Mouse (Mus musculus) heart, embryonic 16.5 days (tissue): ENCODE measurements around the gene Tspan14. TPM values are rescaled to one million over a fixed set of nuclear protein-coding genes. Genes with fewer than 3 reads are reported as not detected.

Experiments
- ATAC-seq: fragments of 200-750 bp; cut with Nextera tagmentation; replicated peaks from 2 replicates; pipeline ENCODE4 v1.8.0; 2017; ENCODE audit warnings: moderate number of reproducible peaks; ENCODE audit not compliant: insufficient read depth, low FRiP score; ENCODE audit errors: extremely low read depth
- H3K27ac ChIP-seq: fragments of 300-500 bp; sonication (generic); 2 replicates; pipeline ENCODE4 v1.5.1; 2014; ENCODE audit warnings: mild to moderate bottlenecking, low read length, control low read depth, moderate library complexity
- H3K27me3 ChIP-seq: fragments of 300-500 bp; sonication (generic); 2 replicates; pipeline ENCODE4 v1.6.1; 2014; ENCODE audit warnings: low read length, mixed read lengths; ENCODE audit not compliant: control insufficient read depth, insufficient read depth
- H3K36me3 ChIP-seq: fragments of 300-500 bp; sonication (generic); 2 replicates; pipeline ENCODE4 v1.6.1; 2014; ENCODE audit not compliant: control insufficient read depth, insufficient read depth
- H3K4me1 ChIP-seq: fragments of 300-500 bp; sonication (generic); 2 replicates; pipeline ENCODE4 v1.6.1; 2014; ENCODE audit warnings: low read length, mixed read lengths; ENCODE audit not compliant: control insufficient read depth, insufficient read depth
- H3K4me2 ChIP-seq: fragments of 300-500 bp; sonication (generic); 2 replicates; pipeline ENCODE4 v1.6.1; 2014; ENCODE audit warnings: low read depth, mild to moderate bottlenecking, control low read depth, low read length
- H3K4me3 ChIP-seq: fragments of 300-500 bp; sonication (generic); 2 replicates; pipeline ENCODE4 v1.5.1; 2014; ENCODE audit warnings: mild to moderate bottlenecking, control low read depth, low read length
- H3K9ac ChIP-seq: fragments of 300-500 bp; sonication (generic); 2 replicates; pipeline ENCODE4 v1.6.1; 2014; ENCODE audit warnings: low read length, control low read depth
- H3K9me3 ChIP-seq: fragments of 300-500 bp; sonication (generic); replicated peaks from 2 replicates; pipeline ENCODE4 v1.6.1; 2016; ENCODE audit warnings: low read length; ENCODE audit not compliant: control insufficient read depth
- WGBS: fragments of 180-500 bp; shearing (Covaris S2); extraction: QIAGEN DNeasy Blood & Tissue Kit; methylation state at CpG from one replicate; pipeline ENCODE4 v1.1.7; 2014; 5-methylcytosine and 5-hydroxymethylcytosine counted together
- polyA plus RNA-seq: library from polyadenylated mRNA; unstranded; fragments of >200 nt; fragmentation: Nextera tagmentation; extraction: Ambion mirVana; gene quantifications from 2 replicates; pipeline ENCODE4 v1.2.1, GENCODE M21; 2015

The Tspan14 gene
- polyA plus RNA-seq, 1 experiment from 2014 or later, result 46.1 TPM

DNA sequence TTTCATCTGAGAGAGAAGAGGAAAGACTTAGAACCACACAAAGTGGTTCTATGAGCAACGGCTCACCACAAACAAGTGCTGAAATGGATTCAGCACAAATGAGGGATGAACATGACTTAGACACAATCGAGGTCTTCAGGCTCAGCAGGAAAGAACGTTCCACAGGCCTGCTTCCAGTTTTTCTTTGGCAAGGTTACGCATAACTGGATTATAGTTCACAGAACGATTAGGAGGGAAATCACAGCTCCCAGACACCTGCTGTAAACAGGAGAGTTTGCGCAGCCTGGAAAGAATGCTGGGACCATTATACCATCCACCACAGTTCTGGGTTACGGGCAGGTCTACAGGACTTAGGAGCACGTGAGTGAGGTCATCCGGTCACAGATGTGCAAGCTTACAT is 39.1 kb upstream of the Tspan14 start:
- Histone ChIP-seq H3K27ac (no peak overlapping the region), H3K9me3 (no peaks in the 10 kb centered on the region), H3K4me2 (no peak overlapping the region), H3K27me3 (no peaks in the 10 kb centered on the region), H3K4me1 (peaks cover 6% of the 10 kb centered on the region), H3K9ac (no peak overlapping the region), H3K4me3 (no peak overlapping the region), H3K36me3 (no peaks in the 10 kb centered on the region)
- no peak for ATAC-seq
- WGBS, result 80% methylated on average over 9 of the region's 9 CpGs

DNA sequence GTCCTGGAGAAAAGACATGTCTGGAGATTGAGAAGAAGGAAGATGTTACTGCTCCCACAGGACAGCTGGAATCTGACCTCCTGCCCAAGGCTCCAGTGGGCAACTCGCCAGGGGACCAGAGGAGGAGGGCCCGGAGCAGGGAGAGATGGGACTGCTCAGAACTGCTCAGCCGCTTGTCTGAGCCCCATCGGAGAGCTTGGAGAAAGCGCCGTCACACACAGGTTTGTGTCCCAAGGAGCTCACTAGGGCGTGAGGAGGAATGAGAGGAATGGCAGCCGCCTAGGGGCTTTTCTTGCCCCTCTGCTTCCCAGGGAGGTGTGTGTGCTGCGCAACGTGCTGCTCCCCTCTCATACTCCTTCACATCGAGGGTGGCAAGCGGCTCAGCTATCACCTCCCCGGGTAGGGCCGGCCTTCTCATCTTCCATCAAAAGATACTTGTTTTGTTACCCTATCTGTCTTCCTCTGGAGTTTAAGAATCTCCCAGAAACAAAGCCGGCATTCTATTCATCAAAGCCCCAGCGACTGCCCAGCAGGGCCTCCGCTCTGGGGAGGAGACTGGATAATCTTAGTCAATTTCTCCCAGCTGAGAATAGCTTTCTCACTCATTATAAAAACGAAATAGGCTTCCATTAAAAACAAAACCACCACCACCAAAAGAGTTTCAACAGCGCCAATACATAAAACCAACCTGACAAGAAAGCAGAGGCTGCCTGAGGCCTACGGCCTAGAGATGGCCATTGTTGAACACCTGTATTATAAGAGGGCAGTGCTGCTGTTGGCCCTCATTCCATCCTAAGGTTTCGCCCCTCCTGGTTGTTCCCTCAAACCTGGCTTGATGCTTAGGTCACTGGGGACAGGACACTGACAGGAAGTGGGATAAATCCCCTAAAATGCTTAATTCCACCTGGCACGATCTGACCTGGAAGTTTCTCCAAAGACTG is 37.9 kb upstream of the Tspan14 start:
- Histone ChIP-seq H3K27me3 (no peaks in the 10 kb centered on the region), H3K27ac (no peak overlapping the region), H3K4me2 (peak overlapping the region; percentile 41), H3K9me3 (no peaks in the 10 kb centered on the region), H3K36me3 (no peaks in the 10 kb centered on the region), H3K4me1 (peaks cover 6% of the 10 kb centered on the region), H3K4me3 (no peak overlapping the region), H3K9ac (peak overlapping the region; percentile 24; the same call in 1 of the 2 replicates)
- ATAC-seq, result no peak
- 36% methylated on average over 22 of the region's 22 CpGs for WGBS

GRCm38 (mm10) chr14:41001576-41001975 is 35.0 kb upstream of the Tspan14 start:
- H3K36me3 ChIP-seq, result peaks cover 3% of the 10 kb centered on the region; the same call in 1 of the 2 replicates
- 88% methylated on average over 5 of the region's 5 CpGs for WGBS
- H3K9me3 ChIP-seq, result no peaks in the 10 kb centered on the region
- H3K27me3 ChIP-seq, result no peaks in the 10 kb centered on the region
- ATAC-seq, result no peak
- H3K4me3 ChIP-seq, result no peak overlapping the region
- no peak overlapping the region for H3K9ac ChIP-seq
- no peak overlapping the region for H3K27ac ChIP-seq
- H3K4me2 ChIP-seq, result no peak overlapping the region
- peaks cover 6% of the 10 kb centered on the region for H3K4me1 ChIP-seq

DNA sequence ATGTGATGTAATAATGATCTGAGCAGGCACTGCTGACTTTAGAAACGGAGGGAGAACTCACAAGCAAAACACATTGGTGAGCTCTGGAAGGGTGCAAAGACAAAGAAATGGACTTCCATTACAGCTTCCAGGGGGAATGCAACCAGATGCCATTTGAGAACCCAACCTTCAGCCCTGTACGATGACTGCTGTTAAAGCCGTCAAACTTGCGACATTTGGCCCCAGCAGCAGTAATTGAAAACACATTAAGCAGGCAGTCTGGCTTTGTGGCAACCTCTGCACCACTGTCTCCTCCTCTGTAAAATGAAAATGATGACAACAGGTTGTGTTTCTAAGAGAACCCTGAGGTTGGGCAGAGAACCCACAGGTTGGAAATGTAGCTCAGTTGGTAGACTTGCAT is 34.2 kb upstream of the Tspan14 start:
- H3K9ac ChIP-seq, result no peak overlapping the region
- WGBS, result 70% methylated on average over 4 of the region's 4 CpGs
- no peak overlapping the region for H3K4me2 ChIP-seq
- peaks cover 3% of the 10 kb centered on the region; the same call in 1 of the 2 replicates for H3K36me3 ChIP-seq
- H3K4me3 ChIP-seq, result no peak overlapping the region
- H3K27me3 ChIP-seq, result no peaks in the 10 kb centered on the region
- no peaks in the 10 kb centered on the region for H3K9me3 ChIP-seq
- no peak overlapping the region for H3K27ac ChIP-seq
- H3K4me1 ChIP-seq, result peaks cover 6% of the 10 kb centered on the region
- no peak for ATAC-seq

DNA sequence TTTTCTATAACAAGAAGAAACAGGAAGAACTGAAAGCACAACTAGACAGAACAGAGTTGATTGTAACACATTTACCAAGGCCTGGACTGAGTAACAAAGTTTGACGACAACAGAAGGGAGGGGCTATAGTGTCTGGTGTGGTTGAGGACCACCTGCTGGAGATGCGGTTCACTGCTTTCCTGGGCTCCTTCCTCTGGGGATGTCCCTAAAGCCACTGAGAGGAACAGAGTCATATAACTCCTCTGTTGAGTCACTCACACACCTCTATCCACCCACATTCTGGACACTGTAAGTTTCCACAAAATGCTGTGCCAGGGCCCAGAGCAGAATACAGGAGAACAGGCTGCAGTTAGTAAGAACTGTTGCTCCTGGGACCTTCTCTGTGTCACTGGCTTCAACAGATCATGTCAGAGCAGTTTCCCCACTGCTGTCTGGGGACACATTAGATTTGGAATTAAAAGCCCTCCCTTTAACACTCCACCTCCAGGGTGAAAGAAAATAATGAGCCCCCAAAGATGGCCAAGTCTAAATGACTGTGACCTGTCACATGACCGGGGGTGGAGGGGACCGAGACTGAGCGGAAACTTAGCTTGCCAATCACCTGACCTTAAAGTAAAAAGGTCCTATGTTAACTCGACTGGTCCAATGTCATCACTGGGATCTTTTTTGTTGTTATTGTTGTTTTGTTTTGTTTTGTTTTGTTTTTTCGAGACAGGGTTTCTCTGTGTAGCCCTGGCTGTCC is 33.5 kb upstream of the Tspan14 start:
- Histone ChIP-seq H3K36me3 (peaks cover 3% of the 10 kb centered on the region; the same call in 1 of the 2 replicates), H3K4me3 (no peak overlapping the region), H3K9me3 (no peaks in the 10 kb centered on the region), H3K9ac (no peak overlapping the region), H3K4me1 (peaks cover 6% of the 10 kb centered on the region), H3K27ac (no peak overlapping the region), H3K27me3 (no peaks in the 10 kb centered on the region), H3K4me2 (no peak overlapping the region)
- ATAC-seq, result no peak
- 79% methylated on average over 7 of the region's 7 CpGs for WGBS

DNA sequence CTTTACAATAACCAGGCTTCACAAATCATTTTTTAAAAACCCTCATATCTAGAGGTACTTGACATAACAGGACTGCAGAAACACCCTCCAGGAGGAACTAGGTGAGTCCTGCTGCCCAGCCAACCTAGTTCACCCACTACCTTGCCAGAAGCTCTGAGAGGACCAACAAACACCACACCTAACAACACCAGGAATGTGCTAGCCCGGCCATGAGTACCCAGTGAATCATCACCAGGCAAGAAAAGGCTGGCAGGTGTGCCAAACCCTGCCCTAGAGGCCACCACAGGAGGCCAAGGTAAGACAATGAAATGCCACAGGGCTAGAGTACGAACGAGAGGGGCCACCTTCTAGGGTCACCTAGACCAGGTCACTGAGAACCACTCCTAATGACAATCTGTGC is 29.6 kb upstream of the Tspan14 start:
- Histone ChIP-seq H3K27ac (no peak overlapping the region), H3K27me3 (no peaks in the 10 kb centered on the region), H3K36me3 (peaks cover 3% of the 10 kb centered on the region; the same call in 1 of the 2 replicates), H3K4me1 (peaks cover 2% of the 10 kb centered on the region; the same call in 1 of the 2 replicates), H3K9ac (no peak overlapping the region), H3K4me3 (no peak overlapping the region), H3K9me3 (no peaks in the 10 kb centered on the region), H3K4me2 (no peak overlapping the region)
- WGBS, result 73% methylated on average over 3 of the region's 3 CpGs
- ATAC-seq, result no peak

- Histone ChIP-seq H3K9me3 (no peaks in the 10 kb centered on the region), H3K27ac (no peak overlapping the region), H3K9ac (no peak overlapping the region), H3K4me1 (peaks cover 2% of the 10 kb centered on the region; the same call in 1 of the 2 replicates), H3K36me3 (peaks cover 3% of the 10 kb centered on the region; the same call in 1 of the 2 replicates), H3K27me3 (no peaks in the 10 kb centered on the region), H3K4me3 (no peak overlapping the region), H3K4me2 (no peak overlapping the region)
- WGBS, result 27% methylated on average over 6 of the region's 6 CpGs
- ATAC-seq, result no peak
Measured at GRCm38 (mm10) chr14:40992464-40992863, 25.9 kb upstream of the Tspan14 start.

- no peak for ATAC-seq
Measured at GRCm38 (mm10) chr14:40988780-40989179, 22.2 kb upstream of the Tspan14 start.

DNA sequence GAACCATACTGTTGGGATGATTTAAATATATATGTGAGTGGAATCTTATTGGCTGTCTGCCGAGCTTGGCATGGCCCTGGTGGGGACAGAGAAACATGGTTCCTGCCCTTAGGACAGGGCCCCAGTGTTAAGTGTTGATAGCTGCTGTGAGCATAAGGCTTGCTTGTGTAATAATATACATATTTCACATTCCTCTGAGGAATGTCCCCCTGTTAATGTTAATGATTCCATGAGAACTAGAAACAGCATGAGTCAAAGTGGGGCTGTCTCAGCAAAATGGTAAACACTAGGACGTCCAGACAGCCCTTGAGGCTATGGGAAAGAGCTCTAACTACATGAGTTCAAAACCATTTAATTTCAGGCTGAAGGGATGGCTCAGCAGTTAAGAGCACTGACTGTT is 20.6 kb upstream of the Tspan14 start:
- 63% methylated on average over 2 of the region's 2 CpGs for WGBS
- Histone ChIP-seq H3K27me3 (no peaks in the 10 kb centered on the region), H3K9ac (no peak overlapping the region), H3K4me2 (no peak overlapping the region), H3K27ac (no peak overlapping the region), H3K36me3 (no peaks in the 10 kb centered on the region), H3K9me3 (no peaks in the 10 kb centered on the region), H3K4me1 (no peaks in the 10 kb centered on the region), H3K4me3 (no peak overlapping the region)
- no peak for ATAC-seq

More at GRCm38 (mm10) chr14:40988780-40989179, 22.2 kb upstream of the Tspan14 start:
- 86% methylated on average over 5 of the region's 5 CpGs for WGBS
- Histone ChIP-seq H3K27me3 (no peaks in the 10 kb centered on the region), H3K4me2 (no peak overlapping the region), H3K27ac (no peak overlapping the region), H3K36me3 (no peaks in the 10 kb centered on the region), H3K9me3 (no peaks in the 10 kb centered on the region), H3K4me3 (no peak overlapping the region), H3K4me1 (peaks cover 2% of the 10 kb centered on the region; the same call in 1 of the 2 replicates), H3K9ac (no peak overlapping the region)
